Mouse (Mus musculus) monocyte, adult 5-6 weeks (primary cell): ENCODE results near the gene C1ql1. TPM values are rescaled to one million over a fixed set of nuclear protein-coding genes. Genes with fewer than 3 reads are reported as not detected.
"Not testable (repeated sequence)": the region's sequence is repeated elsewhere in the genome, so short reads cannot be mapped to it uniquely, and the experiment has no call there.

Experiments used
- ATAC-seq: fragments of 153-309, 156-312 bp; replicated peaks from 2 replicates; pipeline ENCODE4 v1.8.0; 2017; ENCODE audit warnings: mild to moderate bottlenecking; ENCODE audit not compliant: low TSS enrichment, insufficient number of reproducible peaks, severe bottlenecking, poor library complexity, low FRiP score
- total RNA-seq: library from RNA; stranded (forward); fragments of 200-1000, 200-491, 200-594 nt; gene quantifications from 3 replicates; pipeline ENCODE4 v1.2.3, GENCODE M21; 2017

C1ql1 gene
- total RNA-seq: not detected in 3 replicates

DNA sequence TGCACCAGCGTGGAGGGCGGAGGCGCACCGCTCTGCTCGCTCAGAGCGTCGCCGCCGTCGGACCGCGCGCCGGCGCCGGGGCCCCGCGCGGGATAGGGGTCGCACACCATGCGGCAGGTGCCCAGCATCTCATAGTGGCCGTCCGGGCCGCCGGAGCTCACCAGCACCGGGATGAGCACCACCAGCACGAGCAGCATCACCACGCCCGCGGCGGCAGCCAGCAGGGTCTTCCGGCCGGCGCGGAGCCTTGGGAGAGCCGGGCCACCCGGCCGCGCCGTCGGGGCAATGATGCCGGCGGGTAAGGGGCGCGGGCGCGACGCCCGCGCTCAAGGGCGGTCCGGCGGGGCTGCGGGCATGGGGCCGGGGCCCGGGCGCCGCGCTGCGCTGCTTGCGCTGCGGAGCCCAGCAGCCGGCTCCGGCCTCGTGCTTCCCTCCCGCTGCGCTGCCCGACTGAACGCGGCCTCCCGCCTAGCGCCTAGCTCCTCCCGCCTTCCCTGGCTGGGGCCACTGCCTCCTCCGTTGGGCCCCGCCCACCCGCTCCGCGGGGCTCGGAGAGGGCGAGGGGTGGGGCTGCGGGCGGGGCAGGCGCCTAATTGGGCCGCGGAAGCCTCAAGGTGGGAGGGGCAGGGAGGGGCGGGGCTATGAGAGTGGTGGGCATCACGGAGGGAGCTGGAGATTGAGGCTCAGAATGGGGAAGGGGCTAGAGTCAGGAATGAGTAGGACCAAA, at the start of gene C1ql1:
TSS of gene C1ql1 (minus strand) at position 424 of the 727 bp plus-strand sequence.
- ATAC-seq: peak; percentile 52

DNA sequence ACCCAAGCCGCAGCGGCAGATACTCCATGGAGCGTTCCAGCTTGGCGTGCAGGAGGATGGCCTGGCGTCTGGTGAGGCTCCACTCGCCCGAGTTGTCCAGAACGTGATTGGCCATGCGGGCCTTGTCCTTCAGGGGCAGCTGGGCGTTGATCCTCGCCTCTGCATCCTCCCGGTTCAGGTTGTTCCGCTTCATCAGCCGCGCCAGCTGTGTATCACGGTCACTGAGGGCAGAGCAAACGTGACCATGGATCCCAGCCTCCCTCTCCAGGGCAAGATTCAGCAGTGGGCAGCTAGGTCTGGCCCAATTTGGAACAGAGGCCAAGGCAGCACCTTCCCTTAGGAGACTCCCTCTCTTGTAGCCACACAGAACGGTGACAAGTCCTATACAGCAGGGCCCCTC, 48.5 kb upstream of the C1ql1 start:
- ATAC-seq: no peak

DNA sequence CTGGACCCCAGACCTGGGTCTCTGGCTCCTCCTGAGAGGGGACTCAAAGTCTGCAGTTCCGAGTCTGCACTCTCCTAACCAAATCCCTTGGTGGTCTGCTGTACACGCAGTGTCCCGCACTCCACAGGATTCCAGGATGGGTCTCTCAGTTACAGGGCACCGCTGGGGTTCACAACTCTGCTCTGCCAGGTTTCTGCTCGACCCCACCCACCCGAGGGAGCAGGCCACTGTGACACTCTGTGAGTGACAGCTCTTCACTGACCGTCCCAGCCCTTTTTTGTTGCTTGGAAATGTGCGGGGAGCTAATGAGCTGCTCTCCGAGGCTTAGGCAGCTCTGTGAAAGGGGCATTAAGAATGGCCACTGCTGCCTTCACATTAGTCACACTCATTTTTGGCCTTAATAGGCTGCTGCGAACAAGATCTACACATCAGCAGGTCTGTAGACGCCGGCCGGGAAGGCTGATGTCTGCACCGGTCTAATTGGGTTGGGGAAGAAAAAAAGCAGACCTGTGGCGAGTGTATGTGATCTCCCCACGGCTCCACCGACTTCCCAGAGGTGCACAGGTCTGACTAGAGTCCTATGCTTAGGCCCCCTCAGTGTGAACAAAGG, 47.0 kb upstream of the C1ql1 start:
- no peak for ATAC-seq

DNA sequence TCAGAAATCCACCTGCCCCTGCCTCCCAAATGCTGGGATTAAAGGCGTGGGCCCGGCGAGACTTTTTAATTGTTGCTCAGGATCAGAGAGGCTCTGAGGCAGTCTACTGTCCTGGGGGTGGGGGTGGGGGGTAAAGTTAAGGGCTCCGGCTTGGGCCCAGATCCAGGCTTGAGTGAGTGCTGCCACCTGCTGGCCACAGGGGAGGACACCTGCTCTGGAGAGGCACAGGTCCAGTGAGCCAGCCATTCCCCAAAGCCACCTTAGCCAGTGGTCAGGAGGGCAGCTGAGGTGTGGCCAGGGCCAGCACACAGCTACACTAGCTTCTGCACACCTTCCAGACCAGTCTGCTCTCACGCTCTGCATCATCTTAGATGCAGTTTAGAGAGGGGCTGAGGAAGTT, 46.5 kb upstream of the C1ql1 start:
- peak; percentile 84 for ATAC-seq

DNA sequence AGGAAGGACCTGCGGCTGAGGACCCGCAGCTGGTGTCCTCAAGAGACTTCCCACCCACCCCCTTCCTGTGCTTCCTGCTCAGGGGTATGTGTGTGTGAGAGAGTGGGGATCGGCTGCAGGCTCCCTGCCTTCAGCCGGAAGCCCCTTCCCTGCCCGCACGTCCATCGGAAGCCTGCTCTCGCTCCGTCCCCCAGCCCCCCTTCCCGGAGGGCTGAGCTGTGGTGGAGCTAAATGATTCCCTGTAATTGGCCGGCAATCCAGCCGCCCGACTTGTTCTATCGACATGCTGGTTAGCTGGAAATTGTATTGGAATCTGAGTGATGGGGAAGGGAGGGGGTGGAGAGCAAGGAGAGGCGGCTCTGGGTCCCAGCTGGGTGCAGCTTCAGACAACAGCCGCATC, 45.2 kb upstream of the C1ql1 start:
- no peak for ATAC-seq

DNA sequence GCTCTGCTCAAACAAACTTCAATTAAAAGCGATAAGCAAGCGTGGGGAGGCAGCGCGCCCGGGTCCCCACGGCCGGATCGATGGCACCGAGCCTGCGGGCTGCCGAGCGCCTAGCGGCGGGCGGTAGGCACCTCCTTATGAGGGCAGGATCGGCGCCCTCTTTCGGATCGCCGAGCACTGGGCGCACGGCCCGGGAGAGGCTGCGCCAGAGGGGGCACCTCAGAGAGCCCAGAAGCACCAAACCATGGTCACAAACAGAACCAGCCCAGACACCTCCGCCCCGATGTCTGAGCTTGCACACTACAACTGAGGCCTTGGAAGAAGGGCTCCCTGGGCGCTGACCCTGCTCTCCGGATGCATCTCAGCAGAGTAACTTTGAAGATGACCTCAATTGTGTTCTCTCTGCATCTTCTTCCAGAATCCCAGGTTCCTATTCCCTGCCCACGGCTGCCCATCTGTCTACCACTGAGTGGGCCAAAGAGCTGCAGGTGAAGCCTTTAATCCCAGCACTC, 43.7 kb upstream of the C1ql1 start:
- ATAC-seq: no peak

DNA sequence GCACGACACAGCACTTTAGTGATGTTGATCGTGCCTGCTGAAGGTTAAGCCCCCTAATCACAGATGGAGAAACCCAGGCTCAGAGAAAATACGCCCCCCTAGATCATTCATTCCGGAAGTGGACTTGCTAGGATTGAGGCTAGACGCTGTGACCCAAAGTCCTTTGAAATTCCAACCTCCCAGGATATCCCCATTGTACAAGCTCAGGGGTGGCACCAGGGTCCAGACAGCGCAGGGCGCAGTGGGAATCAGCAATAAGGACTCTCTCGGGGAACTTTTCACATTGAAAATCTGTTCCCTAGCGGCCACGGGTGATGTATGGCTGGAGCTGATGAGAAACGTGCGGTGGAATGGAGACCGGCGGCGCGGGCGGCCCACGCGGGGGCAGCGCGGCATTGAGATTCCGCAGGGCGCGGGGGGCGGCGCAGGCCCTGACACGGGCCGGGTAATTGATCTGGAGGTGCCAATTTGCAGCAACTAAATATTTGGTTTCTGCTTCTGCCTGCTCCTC, 43.2 kb upstream of the C1ql1 start:
- ATAC-seq: no peak

DNA sequence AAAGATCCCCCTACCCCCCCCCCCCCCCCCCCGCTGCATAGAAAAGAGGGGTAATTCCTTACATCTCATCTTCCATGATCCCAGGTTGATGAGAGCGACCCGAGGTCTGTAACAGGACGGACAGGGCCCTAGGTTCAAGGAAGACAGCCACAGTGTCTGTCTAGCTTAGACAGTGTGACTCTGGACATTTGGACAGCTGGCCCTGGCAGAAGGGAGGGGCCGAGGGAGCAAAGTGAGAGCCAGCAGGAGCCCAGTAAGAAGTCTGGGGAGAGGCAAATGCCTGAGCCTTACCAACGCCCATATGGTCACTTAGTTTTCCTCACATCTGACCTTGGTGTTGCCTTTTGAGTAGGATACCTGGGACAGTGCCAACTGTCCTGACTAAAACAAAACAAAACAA, 38.7 kb upstream of the C1ql1 start:
- ATAC-seq: no peak

DNA sequence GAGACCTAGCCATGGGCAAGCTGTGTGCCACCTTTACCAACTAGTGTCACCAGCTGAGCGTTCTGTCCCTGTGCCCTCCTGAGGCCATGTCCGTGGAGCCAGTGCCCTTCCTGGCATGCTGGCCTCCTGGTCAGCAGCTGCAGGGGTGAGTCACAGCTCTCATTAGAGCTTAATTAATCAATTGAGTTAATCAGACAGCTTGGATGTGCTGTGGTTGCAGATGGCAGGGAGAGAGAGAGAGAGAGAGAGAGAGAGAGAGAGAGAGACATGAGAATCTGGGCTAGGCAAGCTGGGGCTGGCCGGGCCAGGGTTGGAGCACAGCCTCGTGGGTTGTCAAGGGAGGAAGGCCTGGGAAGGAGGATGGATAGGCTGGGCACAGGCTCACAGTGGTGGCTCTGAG, 38.1 kb upstream of the C1ql1 start:
- no peak for ATAC-seq

DNA sequence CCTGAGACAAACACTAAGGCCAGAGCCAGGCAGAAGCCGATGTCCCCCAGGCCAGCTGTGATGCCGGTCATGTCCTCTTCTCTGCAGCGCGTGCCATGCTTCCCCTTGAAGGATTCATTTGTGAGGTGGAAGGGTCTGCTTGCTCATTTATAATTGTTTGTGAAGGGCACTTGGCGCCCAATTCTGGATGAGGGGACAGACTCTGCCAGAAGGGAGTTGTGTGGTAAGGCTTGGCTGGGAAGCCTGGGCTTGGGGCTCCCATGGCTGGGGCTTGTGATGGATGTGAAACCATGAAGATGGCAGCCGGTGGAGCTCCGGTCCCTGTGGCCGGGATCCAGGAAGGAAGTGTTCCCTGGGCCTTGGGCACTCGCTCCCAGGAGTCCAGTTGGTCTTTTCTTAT, 37.6 kb upstream of the C1ql1 start:
- no peak for ATAC-seq

DNA sequence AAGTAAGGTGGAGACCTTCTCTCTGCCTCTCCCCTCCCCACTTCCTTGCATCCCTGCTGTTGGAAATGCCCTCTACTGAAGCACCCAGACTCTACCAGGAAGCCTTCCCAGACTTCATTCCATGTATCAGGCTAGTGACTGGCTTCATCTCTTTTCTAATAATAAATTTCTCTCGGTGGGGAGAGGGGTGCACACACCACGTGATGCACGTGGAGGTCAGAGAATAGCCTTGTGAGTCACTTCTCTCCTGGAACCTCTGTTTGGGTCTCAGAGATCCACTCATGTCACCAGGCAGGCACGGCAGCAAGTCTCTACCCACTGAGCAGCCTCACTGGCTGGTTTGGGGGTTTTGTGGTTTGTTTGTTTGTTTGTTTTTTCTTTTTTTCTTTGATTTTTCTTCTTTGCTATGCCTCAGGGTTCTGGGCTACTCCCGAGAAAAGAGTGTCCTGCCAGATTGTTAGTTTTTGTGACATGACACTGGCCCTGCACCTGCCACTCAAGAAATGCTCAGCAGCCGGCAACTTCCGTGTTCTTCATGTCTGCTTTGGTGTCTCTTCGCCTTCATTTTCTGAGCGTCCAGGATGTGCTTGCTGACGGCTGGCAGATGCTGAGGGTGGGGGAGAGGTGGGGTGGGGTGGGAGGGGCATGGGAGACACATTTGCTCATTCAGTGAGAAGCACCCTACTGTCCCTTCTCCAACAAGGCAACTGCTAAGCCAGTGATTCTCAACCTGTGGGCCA, 34.8 kb upstream of the C1ql1 start:
- ATAC-seq: no peak

DNA sequence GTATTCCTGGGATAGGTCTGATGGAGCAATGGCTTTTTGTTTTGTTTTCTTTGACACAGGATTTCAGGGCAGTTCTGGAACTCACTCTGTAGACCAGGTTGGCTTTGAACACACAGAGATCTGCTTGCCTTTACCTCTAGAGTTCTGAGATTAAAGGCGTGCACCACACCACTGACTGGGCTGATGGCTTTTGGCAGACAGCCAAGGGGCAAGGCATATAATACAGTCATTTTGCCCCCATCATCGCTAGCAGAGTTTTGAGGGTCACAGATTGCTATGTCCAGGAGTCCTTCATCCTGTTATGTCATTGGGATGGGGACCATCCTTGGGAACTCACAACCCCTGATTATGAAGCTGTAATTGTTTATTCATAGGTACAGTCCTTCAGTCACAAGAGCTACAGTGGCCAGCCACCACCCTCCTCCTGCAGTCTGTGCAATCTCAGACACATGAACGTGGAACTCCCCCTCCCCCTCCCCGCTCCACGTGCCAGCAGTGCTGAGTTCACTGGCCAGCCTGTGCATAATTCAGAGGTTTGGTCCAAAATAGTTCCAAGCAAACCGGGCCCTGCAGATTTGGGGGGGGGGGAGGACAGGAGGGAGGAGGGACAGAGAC, 31.7 kb upstream of the C1ql1 start:
- no peak for ATAC-seq

DNA sequence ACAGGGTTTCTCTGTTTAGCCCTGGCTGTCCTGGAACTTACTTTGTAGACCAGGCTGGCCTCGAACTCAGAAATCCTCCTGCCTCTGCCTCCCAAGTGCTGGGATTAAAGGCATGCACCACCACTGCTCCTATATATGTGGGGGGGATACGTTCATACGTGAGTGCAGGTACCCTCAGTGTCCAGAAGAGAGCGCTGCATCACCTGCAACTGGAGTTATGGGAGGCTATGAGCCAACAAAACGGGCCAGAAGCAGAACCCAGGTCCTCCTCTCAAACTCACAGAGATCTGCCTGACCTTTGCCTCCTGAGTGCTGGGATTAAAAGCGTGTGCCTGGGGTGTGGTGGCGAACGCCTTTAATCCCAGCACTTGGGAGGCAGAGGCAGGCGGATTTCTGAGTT, 29.5 kb upstream of the C1ql1 start:
- ATAC-seq: not testable (repeated sequence)

DNA sequence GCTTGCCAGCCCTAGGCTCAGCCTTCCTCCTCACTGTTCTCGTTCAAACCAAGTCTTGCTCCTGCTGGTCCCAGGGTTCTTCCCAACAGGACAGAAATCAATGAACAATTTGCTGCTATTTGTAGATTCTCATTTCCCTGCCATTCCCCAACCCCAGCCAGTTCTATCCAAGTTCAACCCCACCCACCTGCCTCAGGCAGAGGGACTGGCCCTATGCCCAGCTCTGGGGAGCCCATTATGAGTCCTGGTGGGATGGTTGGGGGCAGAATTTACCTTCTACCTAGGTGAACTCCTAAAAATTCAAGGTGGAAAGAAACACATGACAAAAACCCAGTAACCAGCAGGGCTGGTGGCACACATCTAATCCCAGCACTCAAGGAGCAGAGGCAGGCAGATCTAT, 25.8 kb upstream of the C1ql1 start:
- ATAC-seq: no peak

DNA sequence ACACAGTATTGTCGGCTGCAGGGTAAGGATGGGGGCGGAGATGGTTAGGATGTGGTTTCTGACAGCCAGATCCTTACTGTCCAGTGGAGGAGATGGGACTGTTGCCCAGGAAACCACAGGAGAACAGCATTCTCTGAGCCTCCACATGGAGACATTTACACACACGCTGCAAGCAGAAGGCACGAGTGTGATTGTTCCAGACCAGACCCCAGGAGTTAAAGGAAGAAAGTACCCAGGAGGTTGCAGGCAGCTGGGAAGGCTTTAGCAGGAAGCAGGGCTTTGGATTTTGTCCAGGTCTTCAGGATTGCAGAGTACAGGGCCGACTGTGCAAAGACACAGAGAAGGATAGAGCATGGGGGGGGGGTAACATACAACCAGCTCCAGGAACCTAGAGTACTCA, 25.1 kb upstream of the C1ql1 start:
- ATAC-seq: no peak

DNA sequence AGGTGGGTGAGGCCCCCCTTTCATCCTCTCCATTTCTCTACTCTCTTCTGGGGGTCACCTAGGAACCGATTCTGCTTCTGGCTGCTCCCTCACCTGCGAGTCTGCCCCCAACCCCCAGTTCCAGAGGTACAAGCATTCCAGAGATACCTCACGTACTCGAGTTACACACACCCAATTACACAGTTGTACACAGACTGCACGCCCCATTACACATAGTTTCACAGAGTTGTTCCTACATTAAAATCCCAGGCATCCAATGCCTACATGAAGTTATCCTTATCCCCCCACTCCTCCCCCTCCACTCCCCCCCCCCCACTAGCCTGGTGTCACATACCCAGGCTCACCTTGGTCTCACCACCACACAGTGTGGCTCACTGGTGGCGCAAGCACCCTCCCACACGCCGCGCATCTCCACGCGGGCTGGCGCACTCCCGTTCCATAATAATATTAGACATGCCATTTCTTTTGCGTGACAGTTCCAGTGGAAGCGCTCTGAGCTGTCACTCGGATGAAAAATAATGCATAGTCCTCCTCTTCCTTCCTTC, 18.1 kb upstream of the C1ql1 start:
- ATAC-seq: no peak

DNA sequence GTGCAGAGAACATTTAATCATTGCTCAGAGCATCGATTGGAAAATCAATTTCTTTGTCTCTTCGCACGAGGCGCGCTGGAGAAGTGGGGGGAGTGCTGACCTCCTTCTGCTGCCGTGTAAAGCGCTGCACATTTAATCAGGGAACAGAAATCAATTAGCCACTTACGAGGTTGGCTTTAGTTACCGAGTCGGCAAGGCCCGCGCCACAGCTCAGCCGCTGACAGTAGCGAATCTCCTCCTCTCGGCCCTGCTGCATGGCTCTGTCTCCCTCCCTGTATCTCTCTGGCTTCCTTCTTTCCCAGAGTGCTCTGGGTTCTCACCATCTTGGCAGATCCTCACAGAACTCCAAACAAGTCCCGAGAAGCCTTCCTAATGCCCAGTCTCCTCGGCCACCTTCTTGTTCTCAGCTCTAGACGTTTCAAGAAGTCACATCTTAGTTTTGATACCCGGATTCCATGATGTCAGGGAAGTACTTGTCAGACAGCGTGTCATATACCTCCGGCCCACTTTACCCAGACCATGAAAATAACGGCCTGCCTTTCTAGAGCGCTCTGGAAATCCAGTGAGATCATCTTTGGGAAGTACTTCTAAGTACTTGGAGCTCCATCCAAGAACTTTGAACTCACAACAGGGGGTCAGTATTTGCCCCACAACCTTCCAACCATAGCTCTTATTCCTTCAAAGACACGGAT, 17.5 kb upstream of the C1ql1 start:
- no peak for ATAC-seq

DNA sequence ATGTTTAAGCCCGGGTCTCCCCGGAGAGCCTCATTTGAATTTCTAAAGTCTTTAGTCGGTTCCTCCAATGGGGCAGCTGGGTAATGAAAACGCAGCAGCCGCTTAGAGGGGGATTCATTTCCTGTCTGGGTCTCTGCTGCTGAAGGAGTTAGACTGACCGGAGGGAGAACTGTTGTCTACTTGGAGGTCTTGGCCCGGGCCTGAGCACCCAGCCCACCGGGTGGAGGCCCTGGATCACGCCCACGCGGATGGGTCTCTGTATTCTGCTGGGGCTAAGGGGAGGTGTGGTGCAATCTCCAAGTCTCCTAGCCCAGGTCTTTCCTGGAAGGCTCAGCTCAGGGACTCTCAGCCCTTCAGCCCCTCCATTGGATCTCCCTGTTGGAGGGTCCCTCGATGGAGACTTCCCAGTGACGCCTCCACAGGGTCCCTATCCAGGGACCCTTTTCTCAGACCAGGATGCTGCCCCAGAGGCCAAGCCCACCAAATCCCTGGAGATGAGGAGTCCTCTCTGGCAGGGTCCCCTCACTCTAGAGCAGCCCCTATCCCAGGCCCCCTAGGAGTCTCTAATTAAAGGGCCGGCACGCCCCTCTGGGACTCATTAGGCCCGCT, 16.9 kb upstream of the C1ql1 start:
- no peak for ATAC-seq
